Mouse (Mus musculus) cortical plate, adult 2 months (tissue): ENCODE measurements around the gene Atoh1. TPM values are rescaled to one million over a fixed set of nuclear protein-coding genes. Genes with fewer than 3 reads are reported as not detected.

Experiments
- H3K27ac ChIP-seq: fragments of 200-500 bp; 2 replicates; pipeline ENCODE4 v1.5.1; 2012; ENCODE audit warnings: low read length, control low read depth, inconsistent platforms; ENCODE audit not compliant: insufficient read depth
- H3K4me1 ChIP-seq: fragments of 200-500 bp; 2 replicates; pipeline ENCODE4 v1.6.1; 2011; ENCODE audit warnings: low read length; ENCODE audit not compliant: control insufficient read depth, insufficient read depth
- H3K4me3 ChIP-seq: fragments of 200-500 bp; 2 replicates; pipeline ENCODE4 v1.5.1; 2011; ENCODE audit warnings: mild to moderate bottlenecking, low read length, control low read depth; ENCODE audit not compliant: insufficient read depth
- CTCF ChIP-seq: fragments of 200-500 bp; IDR thresholded peaks from 2 replicates; pipeline ENCODE4 v1.5.1; 2011; ENCODE audit warnings: mild to moderate bottlenecking, control low read depth, low read length; ENCODE audit not compliant: insufficient read depth; ENCODE audit errors: extremely low read depth
- POLR2A ChIP-seq: fragments of 200-500 bp; IDR thresholded peaks from 2 replicates; pipeline ENCODE4 v1.6.1; 2011; ENCODE audit warnings: mild to moderate bottlenecking, low read length, control low read depth; ENCODE audit not compliant: insufficient read depth; ENCODE audit errors: extremely low read depth
- polyA plus RNA-seq: library from polyadenylated mRNA; depleted of rRNA; stranded (reverse); fragments of >200 nt; gene quantifications from 2 replicates; pipeline ENCODE4 v1.2.3, GENCODE M21; 2012; rRNA removed

Gene Atoh1
- polyA plus RNA-seq, result not detected in 2 replicates

- Histone ChIP-seq H3K27ac (no peak within 1 kb of the TSS), H3K4me3 (no peak within 1 kb of the TSS), H3K4me1 (no peaks in the 10 kb centered on the region)
- TF ChIP-seq CTCF, result no peak
- TF ChIP-seq POLR2A, result no peak
Measured at GRCm38 (mm10) chr6:64728499-64729198, at the start of gene Atoh1. TSS of gene Atoh1 (plus strand) at chr6:64729125.

DNA sequence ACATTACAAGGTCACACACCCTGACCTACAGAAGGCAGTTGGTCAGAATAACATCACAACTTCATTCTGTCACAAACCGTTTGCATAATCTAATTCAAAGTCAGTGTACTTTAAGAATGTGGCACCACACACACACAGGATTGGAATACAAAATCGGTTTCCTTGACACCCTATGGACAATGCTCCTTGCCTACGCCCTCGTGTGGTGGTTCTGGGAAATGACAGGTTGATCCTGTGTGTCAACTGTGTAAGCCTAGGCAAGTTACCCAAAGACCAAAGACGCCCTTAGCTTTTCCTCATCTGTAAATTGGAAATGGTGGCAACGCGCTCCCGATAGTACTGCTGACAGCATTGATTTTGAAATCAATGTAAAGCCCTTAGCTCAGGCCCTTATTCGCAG, 45.0 kb upstream of the Atoh1 start:
- no peak for TF ChIP-seq POLR2A
- peak; percentile 59 for TF ChIP-seq CTCF
- Histone ChIP-seq H3K4me3 (no peak overlapping the region), H3K4me1 (no peaks in the 10 kb centered on the region), H3K27ac (no peak overlapping the region)

DNA sequence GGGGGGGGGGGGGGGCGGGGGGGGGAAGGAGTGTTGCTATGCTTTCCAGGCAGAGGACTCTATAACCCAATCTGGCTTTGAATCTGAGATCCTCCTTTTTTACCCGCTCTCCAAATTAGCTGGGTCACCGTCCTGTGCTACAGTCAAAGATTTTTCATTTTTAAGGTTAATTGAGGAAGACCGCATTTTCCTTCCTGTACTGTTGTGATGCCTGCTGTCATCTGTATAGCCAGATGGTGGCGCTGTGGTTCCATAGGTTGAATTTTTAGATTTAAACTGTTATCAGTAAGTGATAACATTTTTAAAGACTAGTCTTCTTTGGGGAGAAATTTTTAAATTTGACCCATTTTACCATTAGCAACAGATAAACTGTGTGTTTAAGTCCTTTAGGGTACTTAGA, 44.0 kb upstream of the Atoh1 start:
- TF ChIP-seq POLR2A, result no peak
- TF ChIP-seq CTCF, result peak; percentile 68
- Histone ChIP-seq H3K4me3 (no peak overlapping the region), H3K27ac (no peak overlapping the region), H3K4me1 (no peaks in the 10 kb centered on the region)

GRCm38 (mm10) chr6:64688181-64688944, 40.6 kb upstream of the Atoh1 start:
- no peak overlapping the region for H3K27ac ChIP-seq
- H3K4me3 ChIP-seq, result no peak overlapping the region
- TF ChIP-seq CTCF, result no peak
- TF ChIP-seq POLR2A, result no peak
- no peaks in the 10 kb centered on the region for H3K4me1 ChIP-seq

DNA sequence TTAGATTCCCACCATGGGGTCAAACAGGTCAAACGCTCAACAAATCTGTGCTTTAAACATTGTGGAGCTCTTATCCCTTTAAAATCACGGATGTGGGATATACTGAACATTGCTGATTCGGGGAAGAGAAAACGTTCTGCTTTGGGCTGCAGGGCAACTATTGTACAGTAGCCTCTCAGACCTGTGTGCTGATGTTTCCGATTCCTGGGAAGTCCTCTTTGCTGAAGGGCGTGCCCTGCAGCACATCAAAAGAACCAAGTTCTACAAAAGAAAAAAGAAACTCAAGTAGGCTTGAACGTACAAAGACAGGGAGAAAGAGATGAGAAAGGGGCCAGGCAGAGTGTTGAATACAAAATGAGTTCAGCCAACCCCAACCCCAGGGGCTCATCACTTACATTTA, 34.2 kb upstream of the Atoh1 start:
- no peak for TF ChIP-seq CTCF
- TF ChIP-seq POLR2A, result no peak
- no peaks in the 10 kb centered on the region for H3K4me1 ChIP-seq
- H3K4me3 ChIP-seq, result no peak overlapping the region
- no peak overlapping the region for H3K27ac ChIP-seq

DNA sequence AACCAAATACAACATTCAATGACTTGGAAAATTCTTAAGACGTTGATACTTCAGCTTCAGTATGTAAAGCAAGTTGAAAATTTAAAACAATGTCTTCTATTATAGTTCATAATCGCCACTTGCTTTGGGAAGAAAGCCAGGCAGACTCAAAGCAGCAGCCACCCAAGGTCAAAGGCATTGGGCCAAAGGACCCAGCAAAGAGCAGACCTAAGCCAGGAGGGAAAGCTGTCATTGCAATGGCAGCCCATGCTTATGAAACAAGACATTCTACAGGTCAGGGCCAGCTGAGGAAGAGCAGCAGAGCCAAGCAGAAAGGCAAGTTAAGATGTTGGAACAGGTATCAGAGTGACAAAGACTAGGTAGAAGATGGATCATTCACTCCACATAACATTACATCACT, 25.3 kb upstream of the Atoh1 start:
- Histone ChIP-seq H3K4me1 (no peaks in the 10 kb centered on the region), H3K27ac (no peak overlapping the region), H3K4me3 (no peak overlapping the region)
- TF ChIP-seq CTCF (no peak), POLR2A (no peak)

DNA sequence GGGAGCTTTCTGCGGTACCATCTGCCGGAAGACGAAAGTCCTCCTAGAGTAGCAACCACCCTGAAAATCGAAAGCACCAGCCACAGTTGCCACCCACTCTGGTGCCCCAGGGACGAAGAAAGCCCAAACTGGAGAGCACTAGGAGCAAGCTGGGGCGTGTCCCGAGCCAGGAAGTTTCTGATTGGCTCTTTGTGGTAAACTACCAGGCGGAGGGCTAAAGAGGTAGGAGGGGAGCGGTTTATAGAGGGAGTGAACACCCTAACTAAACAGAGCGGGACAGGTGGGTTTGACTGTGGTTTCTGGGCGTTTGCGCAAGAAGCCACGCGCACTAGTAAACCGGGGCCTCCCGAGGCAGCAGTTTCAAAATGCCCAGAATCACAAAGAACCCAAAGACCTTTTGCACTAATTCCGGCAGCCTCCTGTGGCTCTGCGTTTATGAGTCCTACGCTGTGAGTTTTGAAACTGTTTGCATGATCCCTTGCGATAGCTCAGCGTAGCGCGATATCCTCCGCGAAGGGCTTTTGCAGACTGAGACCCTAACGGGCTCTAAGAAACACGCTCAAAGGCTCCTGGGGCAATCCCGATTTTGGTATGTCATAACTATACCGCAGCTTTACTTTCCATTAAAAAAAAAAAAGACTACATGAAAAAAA, 1.0 kb upstream of the Atoh1 start:
- Histone ChIP-seq H3K27ac (no peak overlapping the region), H3K4me3 (no peak overlapping the region), H3K4me1 (no peaks in the 10 kb centered on the region)
- no peak for TF ChIP-seq CTCF
- TF ChIP-seq POLR2A, result no peak

- H3K4me3 ChIP-seq, result no peak overlapping the region
- H3K27ac ChIP-seq, result no peak overlapping the region
- H3K4me1 ChIP-seq, result no peaks in the 10 kb centered on the region
- TF ChIP-seq CTCF (no peak), POLR2A (no peak)
Measured at GRCm38 (mm10) chr6:64729231-64730011, 496 bp downstream of the Atoh1 start.

GRCm38 (mm10) chr6:64730030-64730429, 1.1 kb downstream of the Atoh1 start:
- TF ChIP-seq CTCF, result no peak
- H3K4me1 ChIP-seq, result no peaks in the 10 kb centered on the region
- H3K27ac ChIP-seq, result no peak overlapping the region
- no peak overlapping the region for H3K4me3 ChIP-seq
